Mouse (Mus musculus) heart, postnatal 0 days (tissue): ENCODE results near the gene Cttnbp2. TPM values are rescaled to one million over a fixed set of nuclear protein-coding genes. Genes with fewer than 3 reads are reported as not detected.

Experiments used
- ATAC-seq: fragments of 200-750 bp; cut with Nextera tagmentation; 2 replicates; pipeline ENCODE4 v1.8.0; 2017; ENCODE audit warnings: low read depth, moderate number of reproducible peaks, moderate library complexity; ENCODE audit not compliant: insufficient read depth
- DNase-seq: peaks from one replicate; pipeline ENCODE4 v3.0.0-alpha.2; 2016; ENCODE audit warnings: low spot score
- H3K27ac ChIP-seq: fragments of 300-500 bp; sonication (generic); 2 replicates; pipeline ENCODE4 v1.5.1; 2014; ENCODE audit warnings: low read depth, mild to moderate bottlenecking
- H3K27me3 ChIP-seq: fragments of 300-500 bp; sonication (generic); 2 replicates; pipeline ENCODE4 v1.6.1; 2014; ENCODE audit warnings: low read length, mixed read lengths; ENCODE audit not compliant: control insufficient read depth, insufficient read depth
- H3K36me3 ChIP-seq: fragments of 300-500 bp; sonication (generic); replicated peaks from 2 replicates; pipeline ENCODE4 v1.6.1; 2014; ENCODE audit warnings: low read length, mixed read lengths; ENCODE audit not compliant: control insufficient read depth, insufficient read depth
- H3K4me1 ChIP-seq: fragments of 300-500 bp; sonication (generic); 2 replicates; pipeline ENCODE4 v1.6.1; 2014; ENCODE audit warnings: antibody characterized with exemption; ENCODE audit not compliant: control insufficient read depth, insufficient read depth
- H3K4me2 ChIP-seq: fragments of 300-500 bp; sonication (generic); 2 replicates; pipeline ENCODE4 v1.6.1; 2014; ENCODE audit warnings: low read depth, mild to moderate bottlenecking, low read length, moderate library complexity
- H3K4me3 ChIP-seq: fragments of 300-500 bp; sonication (generic); 2 replicates; pipeline ENCODE4 v1.5.1; 2014; ENCODE audit warnings: low read depth, low read length
- H3K9ac ChIP-seq: fragments of 300-500 bp; sonication (generic); replicated peaks from 2 replicates; pipeline ENCODE4 v1.6.1; 2014; ENCODE audit warnings: low read depth, low read length, mixed read lengths
- H3K9me3 ChIP-seq: fragments of 300-500 bp; sonication (generic); replicated peaks from 2 replicates; pipeline ENCODE4 v1.6.1; 2016; ENCODE audit warnings: low read length; ENCODE audit not compliant: control insufficient read depth
- CTCF ChIP-seq: IDR thresholded peaks from 2 replicates; pipeline ENCODE4 v1.5.1; 2016; ENCODE audit warnings: antibody characterized with exemption, control low read depth, low read depth
- EP300 ChIP-seq: IDR thresholded peaks from 2 replicates; pipeline ENCODE4 v1.6.1; 2016; ENCODE audit warnings: antibody characterized with exemption, low read depth
- WGBS: fragments of 180-500 bp; shearing (Covaris S2); extraction: QIAGEN DNeasy Blood & Tissue Kit; methylation state at CpG from one replicate; pipeline ENCODE4 v1.1.7; 2014; 5-methylcytosine and 5-hydroxymethylcytosine counted together
- polyA plus RNA-seq: library from polyadenylated mRNA; unstranded; fragments of >200 nt; fragmentation: Nextera tagmentation; extraction: Ambion mirVana; gene quantifications from 2 replicates; pipeline ENCODE4 v1.2.1, GENCODE M21; 2015
- total RNA-seq: library from RNA; depleted of rRNA; stranded (reverse); fragments of >200 nt; gene quantifications from 2 replicates; pipeline ENCODE4 v1.2.3, GENCODE M21; 2014; ENCODE audit warnings: low replicate concordance

The Cttnbp2 gene
- total and polyA plus RNA-seq, 2 experiments from 2014 or later, result 0.69 to 2.3 TPM

DNA sequence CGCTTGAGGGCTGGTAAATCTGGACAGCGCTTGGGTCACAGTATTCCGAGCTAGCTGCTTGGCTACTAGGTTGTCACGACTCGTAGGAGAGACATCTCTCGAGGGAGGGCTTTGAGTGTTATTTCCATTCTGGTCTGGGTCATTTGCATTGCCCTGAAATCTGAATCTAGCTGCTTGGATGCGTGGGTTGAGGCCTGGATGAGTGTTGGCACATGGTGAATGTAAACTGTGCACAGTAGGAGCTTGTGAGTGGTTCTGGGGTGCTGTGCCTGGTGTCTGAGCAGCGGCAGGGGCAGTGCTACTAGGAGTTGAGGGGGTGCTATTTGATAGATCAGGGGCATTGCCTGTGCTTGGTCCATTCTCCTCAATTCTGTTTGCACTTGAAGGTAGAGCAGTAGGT is 80.3 kb downstream of the Cttnbp2 start:
- TF ChIP-seq CTCF (no peak), EP300 (no peak)
- Histone ChIP-seq H3K4me3 (no peak overlapping the region), H3K27ac (no peak overlapping the region), H3K9ac (no peak overlapping the region), H3K4me2 (no peak overlapping the region), H3K9me3 (no peaks in the 10 kb centered on the region), H3K27me3 (no peaks in the 10 kb centered on the region), H3K4me1 (0 out of 2 replicates have a peak, but pooled peaks cover 4% of the 10 kb centered on the region), H3K36me3 (no peaks in the 10 kb centered on the region)
- WGBS, result 85% methylated on average over 8 of the region's 8 CpGs
- ATAC-seq (no peak), DNase-seq (no peak)

DNA sequence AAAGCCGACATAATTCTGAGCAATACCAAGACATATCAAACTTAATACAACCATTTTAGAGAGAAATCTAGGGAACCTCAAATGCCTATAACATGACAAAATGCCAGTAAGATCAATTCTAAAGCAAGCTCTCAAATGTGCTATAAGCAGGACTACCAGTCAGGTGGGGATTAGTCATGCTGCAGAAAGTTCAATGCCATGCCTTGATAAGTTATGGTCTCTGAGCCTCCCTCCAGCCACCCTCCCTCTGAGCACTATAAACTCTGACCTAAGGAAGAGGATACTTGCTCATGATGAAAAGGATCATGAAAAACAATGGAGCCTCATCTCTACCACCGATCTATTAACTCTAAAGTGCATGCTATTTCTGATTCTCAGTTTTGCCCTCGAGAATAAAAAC is 82.3 kb downstream of the Cttnbp2 start:
- TF ChIP-seq CTCF, result no peak
- no peak for TF ChIP-seq EP300
- no peak overlapping the region for H3K9ac ChIP-seq
- H3K4me1 ChIP-seq, result 0 out of 2 replicates have a peak, but pooled peaks cover 4% of the 10 kb centered on the region
- no peak overlapping the region for H3K27ac ChIP-seq
- no peaks in the 10 kb centered on the region for H3K36me3 ChIP-seq
- H3K9me3 ChIP-seq, result no peaks in the 10 kb centered on the region
- no peaks in the 10 kb centered on the region for H3K27me3 ChIP-seq
- no peak for DNase-seq
- H3K4me3 ChIP-seq, result no peak overlapping the region
- no peak overlapping the region for H3K4me2 ChIP-seq
- ATAC-seq, result no peak
- WGBS, result 50% methylated on average over 3 of the region's 3 CpGs

DNA sequence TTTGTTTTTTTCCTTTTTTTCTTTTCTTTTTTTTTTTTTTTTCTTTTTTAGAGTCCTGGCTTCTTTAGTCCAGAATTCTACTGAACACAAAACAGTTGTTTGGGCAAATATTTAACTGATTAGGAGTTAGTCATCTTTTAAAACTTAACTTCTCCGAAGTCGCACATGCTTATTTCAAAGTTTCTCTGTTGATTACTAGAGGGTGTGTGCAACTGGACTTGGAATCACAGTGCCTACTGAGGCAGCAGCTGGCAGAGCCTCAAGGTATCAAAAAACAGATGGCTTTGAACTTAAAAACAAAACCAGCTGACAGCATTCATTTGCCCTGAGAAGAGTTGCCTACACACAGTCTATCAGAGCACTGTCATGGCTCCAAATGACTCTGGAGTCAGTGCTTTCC is 82.8 kb downstream of the Cttnbp2 start:
- Histone ChIP-seq H3K4me1 (0 out of 2 replicates have a peak, but pooled peaks cover 4% of the 10 kb centered on the region), H3K36me3 (no peaks in the 10 kb centered on the region), H3K27ac (no peak overlapping the region), H3K9me3 (no peaks in the 10 kb centered on the region), H3K27me3 (no peaks in the 10 kb centered on the region), H3K4me2 (no peak overlapping the region), H3K4me3 (no peak overlapping the region), H3K9ac (no peak overlapping the region)
- TF ChIP-seq EP300, result no peak
- no peak for TF ChIP-seq CTCF
- DNase-seq (no peak), ATAC-seq (no peak)
- WGBS, result 92% methylated on average over 2 of the region's 2 CpGs

DNA sequence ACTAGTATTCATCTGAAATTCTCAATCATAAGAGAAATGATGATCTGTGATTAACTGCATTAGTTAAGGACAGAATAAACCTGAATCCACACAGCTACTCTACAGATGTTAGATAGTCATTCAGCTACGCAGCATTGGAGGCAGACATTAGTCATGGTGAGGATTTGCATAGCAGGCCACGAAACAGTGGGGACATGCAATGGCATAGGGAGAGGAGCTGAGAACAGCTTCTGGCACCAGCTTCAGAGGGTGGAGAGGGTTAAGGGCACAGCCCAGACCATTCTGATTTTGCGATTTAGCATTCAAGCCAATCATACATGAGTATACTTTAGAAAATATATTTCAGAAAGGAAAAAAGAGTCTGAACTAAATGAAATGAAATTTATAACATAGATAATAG is 84.6 kb downstream of the Cttnbp2 start:
- H3K27ac ChIP-seq, result no peak overlapping the region
- no peaks in the 10 kb centered on the region for H3K36me3 ChIP-seq
- WGBS, result 81% methylated on average over 3 of the region's 3 CpGs
- H3K9me3 ChIP-seq, result no peaks in the 10 kb centered on the region
- H3K4me1 ChIP-seq, result no peaks in the 10 kb centered on the region
- no peak overlapping the region for H3K4me2 ChIP-seq
- TF ChIP-seq EP300, result no peak
- TF ChIP-seq CTCF, result no peak
- DNase-seq (no peak), ATAC-seq (no peak)
- H3K9ac ChIP-seq, result no peak overlapping the region
- no peak overlapping the region for H3K4me3 ChIP-seq
- H3K27me3 ChIP-seq, result no peaks in the 10 kb centered on the region

DNA sequence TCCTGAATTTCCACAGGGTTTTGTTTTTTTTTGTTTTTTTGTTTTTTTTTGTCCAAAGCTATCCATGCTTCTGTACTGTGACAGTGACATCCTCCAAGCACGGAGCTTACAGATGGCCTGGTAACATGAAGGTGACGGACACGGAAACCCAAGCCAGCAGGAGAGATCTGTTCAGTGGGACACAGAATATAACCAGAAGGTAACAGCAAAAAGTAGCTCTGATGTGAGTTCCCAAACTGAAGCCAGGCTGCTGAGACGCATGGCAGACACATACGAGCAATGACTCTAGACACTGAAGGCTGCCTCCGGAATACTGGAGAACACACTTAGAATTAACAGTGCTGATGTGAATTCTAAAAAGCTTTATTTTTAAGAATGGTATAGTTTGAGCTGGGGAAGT is 89.8 kb downstream of the Cttnbp2 start:
- WGBS, result 89% methylated on average over 6 of the region's 6 CpGs
- Histone ChIP-seq H3K9ac (no peak overlapping the region), H3K27me3 (no peaks in the 10 kb centered on the region), H3K9me3 (no peaks in the 10 kb centered on the region), H3K27ac (no peak overlapping the region), H3K4me1 (no peaks in the 10 kb centered on the region), H3K4me3 (no peak overlapping the region), H3K4me2 (no peak overlapping the region), H3K36me3 (no peaks in the 10 kb centered on the region)
- DNase-seq (no peak), ATAC-seq (no peak)
- no peak for TF ChIP-seq EP300
- TF ChIP-seq CTCF, result no peak

DNA sequence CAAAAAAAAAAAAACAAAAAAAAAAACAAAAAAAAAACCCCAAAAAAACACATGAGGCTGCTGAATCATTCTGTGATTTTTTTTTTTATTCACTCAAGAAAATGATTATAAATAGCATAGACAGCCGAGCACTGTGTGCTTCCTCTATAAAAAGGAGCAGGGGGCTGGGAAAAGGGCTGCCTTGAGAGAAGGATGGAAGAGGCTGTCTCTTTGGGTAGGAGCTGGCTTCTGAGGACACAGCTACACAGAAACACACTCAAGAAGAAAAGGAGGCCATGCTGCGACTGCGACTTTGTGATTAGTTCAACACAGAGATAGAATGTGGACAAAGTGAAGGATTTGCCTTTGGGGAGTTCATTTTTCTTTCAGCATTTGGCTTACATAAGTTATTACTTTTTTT is 90.3 kb downstream of the Cttnbp2 start:
- Histone ChIP-seq H3K27ac (no peak overlapping the region), H3K27me3 (no peaks in the 10 kb centered on the region), H3K36me3 (no peaks in the 10 kb centered on the region), H3K9me3 (no peaks in the 10 kb centered on the region), H3K4me1 (no peaks in the 10 kb centered on the region), H3K4me2 (no peak overlapping the region), H3K4me3 (no peak overlapping the region), H3K9ac (no peak overlapping the region)
- DNase-seq (no peak), ATAC-seq (no peak)
- 54% methylated on average over 3 of the region's 3 CpGs for WGBS
- no peak for TF ChIP-seq CTCF
